Mouse (Mus musculus) CD4-positive naive resting alpha-beta T cell, adult 76 days (primary cell): Measurements from ENCODE around the gene Dgcr6. TPM values are rescaled to one million over a fixed set of nuclear protein-coding genes. Genes with fewer than 3 reads are reported as not detected.

Experiments
- total RNA-seq: library from RNA; stranded (reverse); gene quantifications from one replicate; pipeline ENCODE4 v1.2.4, GENCODE M21; 2023

The Dgcr6 gene
- 4.8 TPM for total RNA-seq

GRCm38 (mm10) chr16:18052731-18053202 lies at the start of gene Dgcr6:
Gene Dgcr6 (plus strand): TSS chr16:18052860.

Other genes with a start within 250 kb of the Dgcr6 start
- not detected for gene B830017H08Rik, start 219.7 kb upstream of the Dgcr6 start, total RNA-seq
- gene Car15, start 214.5 kb upstream of the Dgcr6 start, total RNA-seq: 22.5 TPM
- 4.2 TPM for gene Gm20518, start 161.2 kb upstream of the Dgcr6 start, total RNA-seq
- not detected for gene Tssk1, start 158.6 kb upstream of the Dgcr6 start, total RNA-seq
- 71.5 TPM for gene Dgcr2, start 154.3 kb upstream of the Dgcr6 start, total RNA-seq
- gene Tssk2, start 154.2 kb upstream of the Dgcr6 start, total RNA-seq: not detected
- gene Ess2, start 141.5 kb upstream of the Dgcr6 start, total RNA-seq: 70.1 TPM
- not detected for gene Gsc2, start 137.8 kb upstream of the Dgcr6 start, total RNA-seq
- gene Slc25a1, start 124.6 kb upstream of the Dgcr6 start, total RNA-seq: 19.6 TPM
- gene Vpreb2, start 72.4 kb upstream of the Dgcr6 start, total RNA-seq: not detected
- 4.7 TPM for gene Prodh, start 37.3 kb downstream of the Dgcr6 start, total RNA-seq
- not detected for gene Rtn4r, start 74.8 kb downstream of the Dgcr6 start, total RNA-seq
- not detected for gene Ccdc188, start 165.0 kb downstream of the Dgcr6 start, total RNA-seq
- gene Zdhhc8, start 182.3 kb downstream of the Dgcr6 start, total RNA-seq: 30.4 TPM
- 102 TPM for gene Trmt2a, start 195.8 kb downstream of the Dgcr6 start, total RNA-seq
- gene Ranbp1, start 195.9 kb downstream of the Dgcr6 start, total RNA-seq: 95.8 TPM
- gene Gm49776, start 205.5 kb downstream of the Dgcr6 start, total RNA-seq: not detected
- gene Dgcr8, start 236.4 kb downstream of the Dgcr6 start, total RNA-seq: 29.5 TPM